Mouse (Mus musculus) cerebellum, postnatal 4 days (tissue): Measurements from ENCODE around the gene Fzd7.
A peak's percentile ranks its signal among the peaks of the same experiment; 100 is the strongest.

Source experiments
- DNase-seq, 2 experiments: peaks; one replicate each; pipeline ENCODE4 v3.0.0; 2022; ENCODE audit warnings: low spot score in 2 of 2, mixed read lengths in 1 of 2

Gene Fzd7

GRCm38 (mm10) chr1:59502355-59502754 lies 20.1 kb downstream of the Fzd7 start:
- no peak for DNase-seq

- no peak for DNase-seq
Observed at GRCm38 (mm10) chr1:59503659-59504301, 21.6 kb downstream of the Fzd7 start.

- no peak for DNase-seq
Observed at GRCm38 (mm10) chr1:59504302-59504700, 22.1 kb downstream of the Fzd7 start.

- DNase-seq: no peak
Observed at GRCm38 (mm10) chr1:59508463-59509139, 26.4 kb downstream of the Fzd7 start.

GRCm38 (mm10) chr1:59511566-59512270 lies 29.5 kb downstream of the Fzd7 start:
- no peak for DNase-seq

GRCm38 (mm10) chr1:59516026-59516917 lies 34.0 kb downstream of the Fzd7 start, which contains the start of gene Gm973:
Gene Gm973, plus strand, starts transcription at chr1:59516264.
- DNase-seq: peak; percentile 40 to 72

- no peak for DNase-seq
Observed at GRCm38 (mm10) chr1:59520226-59520837, 38.1 kb downstream of the Fzd7 start.

- DNase-seq: no peak
Observed at GRCm38 (mm10) chr1:59522456-59522855, 40.2 kb downstream of the Fzd7 start.

- no peak for DNase-seq
Observed at GRCm38 (mm10) chr1:59523378-59523958, 41.2 kb downstream of the Fzd7 start.

- DNase-seq: no peak
Observed at GRCm38 (mm10) chr1:59524071-59524470, 41.8 kb downstream of the Fzd7 start.

- DNase-seq: no peak
Observed at GRCm38 (mm10) chr1:59524759-59525158, 42.5 kb downstream of the Fzd7 start.

GRCm38 (mm10) chr1:59527219-59527618 lies 45.0 kb downstream of the Fzd7 start:
- no peak for DNase-seq

- DNase-seq: peak in 1 of 2 experiments; percentile 37
Observed at GRCm38 (mm10) chr1:59534976-59535810, 53.0 kb downstream of the Fzd7 start.
